Mouse (Mus musculus) MEL (cell line): ENCODE results near the gene Klk13. TPM values are rescaled to one million over a fixed set of nuclear protein-coding genes. Genes with fewer than 3 reads are reported as not detected.

ENCODE experiments used
- DNase-seq: peaks from one replicate; pipeline ENCODE4 v3.0.0; 2011; ENCODE audit warnings: low read depth, low spot score
- H3K27ac ChIP-seq: 2 replicates; pipeline ENCODE4 v1.5.1; 2012; ENCODE audit warnings: low read depth, mild to moderate bottlenecking, control low read depth, low read length, moderate library complexity; ENCODE audit not compliant: control insufficient read depth
- H3K27me3 ChIP-seq, 2 experiments: fragments of 150-350 bp in 1 of 2; sonication (generic) in 1 of 2; 2 replicates each; pipeline ENCODE4 v1.6.1; 2012; ENCODE audit warnings: low read length in 2 of 2, mild to moderate bottlenecking in 2 of 2, improper control_type of control experiment in 1 of 2, moderate library complexity in 1 of 2; ENCODE audit not compliant: insufficient read depth in 2 of 2, control insufficient read depth in 1 of 2
- H3K36me3 ChIP-seq, 2 experiments: 2 replicates each; pipeline ENCODE4 v1.6.1; 2012 to 2014; ENCODE audit warnings: low read length in 2 of 2, improper control_type of control experiment in 1 of 2, inconsistent platforms in 1 of 2, mild to moderate bottlenecking in 1 of 2; ENCODE audit not compliant: insufficient read depth in 2 of 2, control insufficient read depth in 1 of 2
- H3K4me1 ChIP-seq, 2 experiments: fragments of 150-350 bp in 1 of 2; sonication (generic) in 1 of 2; 2 replicates each; pipeline ENCODE4 v1.6.1; 2012; ENCODE audit warnings: low read length in 2 of 2, improper control_type of control experiment in 1 of 2, mild to moderate bottlenecking in 1 of 2; ENCODE audit not compliant: insufficient read depth in 2 of 2, control insufficient read depth in 1 of 2
- H3K4me3 ChIP-seq, 2 experiments: fragments of 150-350 bp in 1 of 2; sonication (generic) in 1 of 2; 2 replicates each; pipeline ENCODE4 v1.5.1; 2012; ENCODE audit warnings: low read depth in 2 of 2, low read length in 2 of 2, mild to moderate bottlenecking in 2 of 2, moderate library complexity in 2 of 2, control low read depth in 1 of 2, improper control_type of control experiment in 1 of 2; ENCODE audit not compliant: control insufficient read depth in 1 of 2, insufficient read depth in 1 of 2
- H3K79me2 ChIP-seq: 2 replicates; pipeline ENCODE4 v1.6.1; 2012; ENCODE audit warnings: mild to moderate bottlenecking, low read length, moderate library complexity; ENCODE audit not compliant: control insufficient read depth, poor library complexity, insufficient read depth
- H3K9ac ChIP-seq: 2 replicates; pipeline ENCODE4 v1.6.1; 2012; ENCODE audit warnings: low read depth, mild to moderate bottlenecking, control low read depth, low read length, moderate library complexity; ENCODE audit not compliant: control insufficient read depth, poor library complexity, severe bottlenecking
- H3K9me3 ChIP-seq: fragments of 150-350 bp; sonication (generic); replicated peaks from 2 replicates; pipeline ENCODE4 v1.6.1; 2012; ENCODE audit warnings: mild to moderate bottlenecking, low read length, improper control_type of control experiment, moderate library complexity; ENCODE audit not compliant: insufficient read depth
- BHLHE40 ChIP-seq: IDR thresholded peaks from 2 replicates; pipeline ENCODE4 v1.6.1; 2012; ENCODE audit warnings: low read depth, mild to moderate bottlenecking, inconsistent platforms, low read length, improper control_type of control experiment, borderline replicate concordance
- CTCF ChIP-seq, 3 experiments: IDR thresholded peaks in 2 of 3; conservative IDR thresholded peaks in 1 of 3; 2 replicates each; pipeline ENCODE4 v1.5.1; 2011 to 2012; ENCODE audit warnings: low read length in 3 of 3, low read depth in 2 of 3, mild to moderate bottlenecking in 2 of 3, improper control_type of control experiment in 1 of 3, inconsistent platforms in 1 of 3, mixed read lengths in 1 of 3, moderate library complexity in 1 of 3; ENCODE audit not compliant: control insufficient read depth in 1 of 3, insufficient read depth in 1 of 3, poor library complexity in 1 of 3, severe bottlenecking in 1 of 3
- ETS1 ChIP-seq: IDR thresholded peaks from 2 replicates; pipeline ENCODE4 v1.6.1; 2012; ENCODE audit warnings: low read depth, mild to moderate bottlenecking, inconsistent platforms, low read length, improper control_type of control experiment, moderate library complexity
- GABPA ChIP-seq: IDR thresholded peaks from 2 replicates; pipeline ENCODE4 v1.6.1; 2012; ENCODE audit warnings: low read depth, mild to moderate bottlenecking, inconsistent platforms, low read length, improper control_type of control experiment, moderate library complexity
- HCFC1 ChIP-seq: IDR thresholded peaks from 2 replicates; pipeline ENCODE4 v1.6.1; 2012; ENCODE audit warnings: low read depth, mild to moderate bottlenecking, inconsistent platforms, low read length, improper control_type of control experiment, moderate library complexity
- MAX ChIP-seq: IDR thresholded peaks from 2 replicates; pipeline ENCODE4 v1.6.1; 2011; ENCODE audit warnings: low read length, improper control_type of control experiment
- MEF2A ChIP-seq: IDR thresholded peaks from 2 replicates; pipeline ENCODE4 v1.6.1; 2014; ENCODE audit warnings: low read depth, mild to moderate bottlenecking, inconsistent platforms, low read length, improper control_type of control experiment; ENCODE audit not compliant: poor library complexity, insufficient replicate concordance, severe bottlenecking; ENCODE audit errors: extremely low read depth
- MYC ChIP-seq: IDR thresholded peaks from 2 replicates; pipeline ENCODE4 v1.6.1; 2011; ENCODE audit warnings: low read depth, mild to moderate bottlenecking, low read length, improper control_type of control experiment, moderate library complexity
- NELFE ChIP-seq: IDR thresholded peaks from 2 replicates; pipeline ENCODE4 v1.6.1; 2011; ENCODE audit warnings: low read depth, low read length, improper control_type of control experiment
- NRF1 ChIP-seq: IDR thresholded peaks from 2 replicates; pipeline ENCODE4 v1.6.1; 2014; ENCODE audit warnings: low read depth, mild to moderate bottlenecking, inconsistent platforms, low read length, improper control_type of control experiment, moderate library complexity; ENCODE audit not compliant: poor library complexity, insufficient read depth, severe bottlenecking
- POLR2AphosphoS2 ChIP-seq: IDR thresholded peaks from 2 replicates; pipeline ENCODE4 v1.6.1; 2011; ENCODE audit warnings: low read length, improper control_type of control experiment
- POLR2AphosphoS5 ChIP-seq: IDR thresholded peaks from 2 replicates; pipeline ENCODE4 v1.6.1; 2012; ENCODE audit warnings: low read depth, borderline replicate concordance, mild to moderate bottlenecking, inconsistent platforms, low read length, moderate library complexity, mixed read lengths
- RAD21 ChIP-seq: IDR thresholded peaks from 2 replicates; pipeline ENCODE4 v1.6.1; 2011; ENCODE audit warnings: mild to moderate bottlenecking, low read depth, low read length, improper control_type of control experiment
- RCOR1 ChIP-seq: IDR thresholded peaks from 2 replicates; pipeline ENCODE4 v1.6.1; 2012; ENCODE audit warnings: low read depth, mild to moderate bottlenecking, inconsistent platforms, low read length, improper control_type of control experiment
- SIN3A ChIP-seq: IDR thresholded peaks from 2 replicates; pipeline ENCODE4 v1.6.1; 2012; ENCODE audit warnings: low read length, improper control_type of control experiment, inconsistent platforms
- TBP ChIP-seq: IDR thresholded peaks from 2 replicates; pipeline ENCODE4 v1.8.0; 2011; ENCODE audit warnings: low read depth, low read length, improper control_type of control experiment
- TCF12 ChIP-seq: IDR thresholded peaks from 2 replicates; pipeline ENCODE4 v1.6.1; 2014; ENCODE audit warnings: low read depth, mild to moderate bottlenecking, inconsistent platforms, low read length, improper control_type of control experiment, moderate library complexity
- USF2 ChIP-seq, 2 experiments: IDR thresholded peaks; 2 replicates each; pipeline ENCODE4 v1.6.1; 2011 to 2012; ENCODE audit warnings: improper control_type of control experiment in 2 of 2, low read length in 2 of 2, borderline replicate concordance in 1 of 2, inconsistent platforms in 1 of 2, low read depth in 1 of 2, mild to moderate bottlenecking in 1 of 2; ENCODE audit not compliant: insufficient read depth in 1 of 2
- ZC3H11A ChIP-seq: IDR thresholded peaks from 2 replicates; pipeline ENCODE4 v1.6.1; 2012; ENCODE audit warnings: low read depth, mild to moderate bottlenecking, inconsistent platforms, low read length, improper control_type of control experiment
- ZMIZ1 ChIP-seq: IDR thresholded peaks from 2 replicates; pipeline ENCODE4 v1.6.1; 2012; ENCODE audit warnings: low read depth, mild to moderate bottlenecking, inconsistent platforms, low read length, improper control_type of control experiment, moderate library complexity
- ZNF384 ChIP-seq: IDR thresholded peaks from 2 replicates; pipeline ENCODE4 v1.6.1; 2012; ENCODE audit warnings: low read depth, mild to moderate bottlenecking, inconsistent platforms, low read length, improper control_type of control experiment
- polyA plus RNA-seq, 2 experiments: library from polyadenylated mRNA; stranded (reverse) in 1 of 2; unstranded in 1 of 2; fragments of >175 nt in 1 of 2; fragments of >200 nt in 1 of 2; gene quantifications; 2 replicates each; pipeline versions ENCODE4 v1.2.1 to v1.2.4; 2012; ENCODE audit warnings: low replicate concordance in 2 of 2, low read depth in 1 of 2; ENCODE audit not compliant: insufficient read length in 2 of 2, insufficient read depth in 1 of 2, missing spikeins in 1 of 2
- total RNA-seq: library from RNA; depleted of rRNA; stranded (reverse); fragments of 300-350 nt; gene quantifications from 2 replicates; pipeline ENCODE4 v1.2.3, GENCODE M21; 2012

Klk13 gene
- total and polyA plus RNA-seq, 3 experiments: not detected

DNA sequence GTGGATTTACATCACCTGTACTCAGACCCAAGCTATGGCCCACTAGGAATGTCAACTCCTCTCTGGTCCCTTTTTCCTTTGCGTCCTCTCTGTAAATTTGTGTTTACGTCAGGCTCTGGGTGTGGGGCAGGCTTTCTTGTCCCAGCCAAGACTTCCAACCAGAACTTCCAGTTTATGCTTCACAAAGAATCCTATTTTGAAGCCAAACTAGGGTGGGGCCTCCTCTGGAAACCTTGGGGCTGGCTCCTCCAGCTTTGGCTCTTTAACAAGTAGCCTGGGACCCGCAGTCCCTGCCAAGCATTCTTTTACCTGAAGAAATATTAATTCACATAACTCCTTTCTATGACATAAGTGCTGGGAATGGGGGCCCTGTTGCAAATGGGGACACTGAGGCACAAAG is 2.3 kb upstream of the Klk13 start:
- H3K27me3 ChIP-seq: no peaks in the 10 kb centered on the region
- no peak overlapping the region for H3K9ac ChIP-seq
- H3K36me3 ChIP-seq: no peaks in the 10 kb centered on the region
- no peaks in the 10 kb centered on the region for H3K79me2 ChIP-seq
- DNase-seq: no peak
- TF ChIP-seq CTCF (IDR thresholded peaks at IDR 0.05 in 2 of 3, conservative IDR thresholded peaks at IDR 0.05 in 1 of 3; ENCODE audit: control insufficient read depth in 1 of 3, insufficient read depth in 1 of 3, low read depth in 2 of 3, low read length in 3 of 3, poor library complexity in 1 of 3, severe bottlenecking in 1 of 3): no peak
- no peak for TF ChIP-seq ZMIZ1
- no peak for TF ChIP-seq NRF1
- TF ChIP-seq MAX: no peak
- no peak for TF ChIP-seq TBP
- no peak for TF ChIP-seq RCOR1
- no peak for TF ChIP-seq TCF12
- no peak for TF ChIP-seq POLR2AphosphoS2
- TF ChIP-seq MEF2A: no peak
- no peak overlapping the region for H3K4me3 ChIP-seq
- no peaks in the 10 kb centered on the region for H3K4me1 ChIP-seq
- no peak overlapping the region for H3K27ac ChIP-seq
- no peaks in the 10 kb centered on the region for H3K9me3 ChIP-seq

DNA sequence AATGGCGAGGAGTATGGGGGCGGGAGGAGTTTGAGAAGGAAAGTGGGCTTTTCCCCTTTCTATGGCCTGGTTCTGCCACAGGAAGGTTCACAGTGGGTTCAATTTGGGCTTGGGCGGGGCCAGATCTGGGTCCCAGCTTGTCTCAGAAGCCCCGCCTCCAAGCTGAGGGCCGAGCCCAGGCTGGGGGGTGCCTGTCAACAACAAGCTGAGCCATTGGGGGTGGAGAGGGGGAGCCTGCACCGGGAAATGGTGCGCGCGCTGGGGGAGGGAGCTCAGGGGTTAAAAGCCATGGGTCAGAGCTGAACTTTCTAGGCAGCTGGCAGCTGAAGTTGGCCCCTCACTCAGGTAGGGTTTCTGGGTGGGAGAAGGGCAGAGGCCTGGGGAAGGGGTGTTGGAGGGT is 550 bp downstream of the Klk13 start:
- Histone ChIP-seq H3K4me3 (no peak overlapping the region), H3K9ac (no peak overlapping the region), H3K27ac (no peak overlapping the region)
- DNase-seq: no peak
- TF ChIP-seq ETS1: no peak
- no peak for TF ChIP-seq ZNF384
- TF ChIP-seq, all 39 proteins: peak for 0
- Histone ChIP-seq H3K36me3 (no peaks in the 10 kb centered on the region), H3K9me3 (no peaks in the 10 kb centered on the region), H3K79me2 (no peaks in the 10 kb centered on the region), H3K27me3 (no peaks in the 10 kb centered on the region), H3K4me1 (no peaks in the 10 kb centered on the region)

DNA sequence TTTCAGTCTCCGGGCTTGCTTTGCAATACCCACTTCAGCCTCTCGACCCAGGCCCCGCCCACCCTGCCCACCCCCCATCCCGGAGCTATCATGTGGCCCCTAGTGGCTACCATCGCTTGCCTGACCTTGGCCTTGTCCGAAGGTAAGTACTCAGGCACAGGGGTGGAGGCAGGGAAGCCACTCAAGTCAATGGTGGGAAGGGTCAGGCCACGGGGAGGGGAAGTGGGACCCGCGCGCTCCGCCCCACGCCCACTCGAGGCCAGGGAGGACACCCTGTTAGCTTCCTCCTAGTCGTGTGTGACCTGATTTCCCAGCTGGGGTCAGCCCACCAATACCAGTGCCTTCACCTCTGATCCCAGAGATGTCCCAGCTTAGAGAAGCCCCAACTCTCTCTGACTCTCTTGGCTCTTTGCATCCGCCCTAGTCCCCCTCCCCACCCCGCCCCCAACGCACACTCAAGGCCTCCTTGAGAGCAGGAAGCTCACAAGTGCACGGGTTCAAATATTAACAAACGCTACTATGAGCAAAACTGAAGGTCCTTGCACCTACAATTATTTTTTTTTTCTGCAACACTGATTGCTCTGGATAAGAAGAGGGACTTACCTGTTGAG is 1.5 kb downstream of the Klk13 start:
- no peaks in the 10 kb centered on the region for H3K36me3 ChIP-seq
- no peak overlapping the region for H3K27ac ChIP-seq
- DNase-seq: no peak
- no peak overlapping the region for H3K9ac ChIP-seq
- H3K9me3 ChIP-seq: no peaks in the 10 kb centered on the region
- H3K4me1 ChIP-seq: no peaks in the 10 kb centered on the region
- no peak overlapping the region for H3K4me3 ChIP-seq
- H3K79me2 ChIP-seq: no peaks in the 10 kb centered on the region
- TF ChIP-seq HCFC1 (no peak), TBP (no peak), POLR2AphosphoS5 (no peak), CTCF (IDR thresholded peaks at IDR 0.05 in 2 of 3, conservative IDR thresholded peaks at IDR 0.05 in 1 of 3; ENCODE audit: control insufficient read depth in 1 of 3, insufficient read depth in 1 of 3, low read depth in 2 of 3, low read length in 3 of 3, poor library complexity in 1 of 3, severe bottlenecking in 1 of 3) (no peak), ZC3H11A (no peak), BHLHE40 (no peak), USF2 (IDR thresholded peaks at IDR 0.05; ENCODE audit: borderline replicate concordance in 1 of 2, insufficient read depth in 1 of 2, low read depth in 1 of 2, low read length in 2 of 2) (no peak), GABPA (no peak), SIN3A (no peak), MAX (no peak), RAD21 (no peak), ZNF384 (no peak), ZMIZ1 (no peak), NELFE (no peak), MYC (no peak)
- TF ChIP-seq, all 39 proteins: peak for 0
- no peaks in the 10 kb centered on the region for H3K27me3 ChIP-seq
